Mouse (Mus musculus): ENCODE measurements at regions not wholly inside any gene's neighbourhood (a gene's known extent, or its start where the extent isn't known, plus 50 kb on each side); places are given as distances from the start of the nearest gene placed in this dataset.

DNA sequence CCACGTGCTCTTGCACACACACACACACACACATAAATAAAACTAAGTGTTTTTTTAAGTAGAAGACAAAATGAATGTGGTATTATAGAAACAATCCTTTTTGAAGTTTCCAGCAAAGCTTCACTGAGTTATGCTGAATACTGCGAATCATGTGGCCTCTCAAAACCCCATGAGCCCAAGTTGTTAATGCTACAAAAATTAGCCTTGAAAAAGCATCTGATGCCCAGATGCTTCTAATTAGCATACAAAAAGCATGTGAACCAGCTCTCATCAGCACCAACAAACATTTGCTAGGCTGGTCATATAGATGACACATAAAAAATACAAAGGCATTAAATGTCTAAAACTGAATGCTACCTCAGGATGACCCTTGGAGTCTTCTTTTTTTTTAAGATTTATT lies 181.2 kb upstream of the Tsc22d2 start:
- no peaks in the 10 kb centered on the region for H3K27me3 ChIP-seq (replicated peaks; ENCODE audit: control insufficient read depth, insufficient read depth, low read length)
- no peak overlapping the region for H3K9ac ChIP-seq (ENCODE audit: low read depth, low read length)
- H3K36me3 ChIP-seq (ENCODE audit: control insufficient read depth, insufficient read depth) = no peaks in the 10 kb centered on the region
- H3K27ac ChIP-seq (ENCODE audit: low read depth, low read length) = no peak overlapping the region
- WGBS = 83% methylated on average over 2 of the region's 2 CpGs
- no peaks in the 10 kb centered on the region for H3K9me3 ChIP-seq (ENCODE audit: control insufficient read depth)
- ATAC-seq = no peak
- no peak for TF ChIP-seq CTCF (IDR thresholded peaks at IDR 0.05; ENCODE audit: low read depth)
- H3K4me2 ChIP-seq (replicated peaks; ENCODE audit: low read depth) = no peak overlapping the region
- H3K4me3 ChIP-seq (ENCODE audit: low read depth, low read length) = no peak overlapping the region
- H3K4me1 ChIP-seq (replicated peaks; ENCODE audit: control insufficient read depth, insufficient read depth, low read length) = no peaks in the 10 kb centered on the region; the same call in 1 of the 2 replicates

DNA sequence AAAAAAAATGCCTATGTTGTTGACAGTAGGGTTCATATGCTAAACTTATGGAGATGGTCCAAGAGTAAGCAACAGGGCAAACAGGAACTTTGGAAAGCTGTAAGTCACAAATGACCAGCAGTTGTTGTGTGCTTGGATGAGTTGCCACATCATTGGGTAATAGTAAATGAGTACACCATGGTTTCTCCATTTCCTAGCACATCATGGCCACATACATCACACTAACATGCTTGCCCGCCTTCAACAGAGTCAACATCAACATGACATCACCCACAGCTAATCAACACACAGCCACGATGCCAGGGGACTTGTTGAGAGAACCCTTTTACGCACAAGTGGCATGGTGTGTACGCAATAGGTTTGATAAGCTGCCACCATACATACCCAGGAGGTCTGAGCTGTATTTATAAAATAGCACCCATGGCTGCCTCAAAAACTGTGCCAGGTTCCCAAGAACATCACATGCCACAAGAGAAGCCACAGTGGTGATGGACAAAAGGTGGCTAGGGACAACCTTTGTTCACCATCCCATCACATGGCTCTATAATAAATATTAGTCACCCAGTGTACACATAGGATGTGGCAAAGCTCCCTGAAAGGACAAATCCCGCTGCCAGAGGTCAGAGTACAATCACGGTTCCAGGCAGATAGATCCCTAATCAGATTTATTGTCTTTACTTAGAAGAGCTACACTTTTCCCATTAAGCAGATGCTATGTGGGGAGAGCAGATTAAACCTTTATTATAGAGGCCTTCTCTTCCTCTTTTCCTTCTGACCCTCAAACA lies 179.5 kb upstream of the Tsc22d2 start:
- Histone ChIP-seq H3K36me3 (ENCODE audit: control insufficient read depth, insufficient read depth) (no peaks in the 10 kb centered on the region), H3K4me1 (replicated peaks; ENCODE audit: control insufficient read depth, insufficient read depth, low read length) (no peaks in the 10 kb centered on the region; the same call in 1 of the 2 replicates), H3K27me3 (replicated peaks; ENCODE audit: control insufficient read depth, insufficient read depth, low read length) (no peaks in the 10 kb centered on the region), H3K27ac (ENCODE audit: low read depth, low read length) (peak overlapping the region; percentile 54; the same call in 1 of the 2 replicates), H3K9me3 (ENCODE audit: control insufficient read depth) (no peaks in the 10 kb centered on the region), H3K4me2 (replicated peaks; ENCODE audit: low read depth) (no peak overlapping the region), H3K4me3 (ENCODE audit: low read depth, low read length) (no peak overlapping the region), H3K9ac (ENCODE audit: low read depth, low read length) (no peak overlapping the region)
- 58% methylated on average over 6 of the region's 6 CpGs for WGBS
- peak; percentile 99 for ATAC-seq
- no peak for TF ChIP-seq CTCF (IDR thresholded peaks at IDR 0.05; ENCODE audit: low read depth)

DNA sequence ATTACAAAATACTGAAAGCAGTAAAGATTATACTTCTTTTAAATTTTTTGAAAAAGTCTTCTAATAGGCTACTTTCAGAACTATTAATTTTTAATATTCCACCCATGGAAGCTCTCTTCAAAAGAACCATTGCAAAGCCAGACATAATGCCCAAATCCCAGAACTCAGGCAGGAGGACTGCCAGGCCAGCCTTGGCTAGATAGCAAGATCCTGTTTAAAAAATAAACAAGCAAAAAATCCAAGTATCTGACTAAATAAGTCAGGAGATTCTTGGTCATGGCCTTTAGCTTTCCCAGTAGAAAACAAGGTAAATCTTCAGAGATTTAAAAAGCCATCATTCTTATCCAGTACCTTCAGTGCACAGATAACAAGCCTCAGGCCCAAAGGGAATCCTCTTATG lies 176.4 kb upstream of the Tsc22d2 start:
- no peaks in the 10 kb centered on the region for H3K36me3 ChIP-seq (ENCODE audit: control insufficient read depth, insufficient read depth)
- no peaks in the 10 kb centered on the region; the same call in 1 of the 2 replicates for H3K4me1 ChIP-seq (replicated peaks; ENCODE audit: control insufficient read depth, insufficient read depth, low read length)
- H3K4me2 ChIP-seq (replicated peaks; ENCODE audit: low read depth) = no peak overlapping the region
- no peak overlapping the region for H3K4me3 ChIP-seq (ENCODE audit: low read depth, low read length)
- no peak for TF ChIP-seq CTCF (IDR thresholded peaks at IDR 0.05; ENCODE audit: low read depth)
- ATAC-seq = no peak
- no peak overlapping the region for H3K9ac ChIP-seq (ENCODE audit: low read depth, low read length)
- no peaks in the 10 kb centered on the region for H3K9me3 ChIP-seq (ENCODE audit: control insufficient read depth)
- no peaks in the 10 kb centered on the region for H3K27me3 ChIP-seq (replicated peaks; ENCODE audit: control insufficient read depth, insufficient read depth, low read length)
- no peak overlapping the region for H3K27ac ChIP-seq (ENCODE audit: low read depth, low read length)

DNA sequence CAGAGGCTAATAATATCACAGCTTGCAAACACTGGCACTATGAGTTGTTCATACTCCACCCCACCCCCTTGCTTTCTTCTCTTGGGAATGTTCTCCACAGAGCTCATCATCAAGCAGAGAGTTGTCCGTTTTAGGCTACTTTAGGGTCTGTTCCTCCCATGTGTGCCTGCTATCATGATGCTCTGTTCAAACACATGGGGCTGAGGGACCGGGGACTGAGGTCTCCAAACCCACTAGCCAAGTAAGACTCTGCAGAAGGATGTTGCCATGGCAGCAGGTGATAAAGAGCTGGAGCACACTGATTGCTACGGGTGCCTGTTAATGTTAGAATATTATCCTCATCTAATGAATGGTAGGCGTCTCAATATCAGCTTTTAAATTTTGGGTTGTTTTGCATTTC lies 173.7 kb upstream of the Tsc22d2 start:
- no peak overlapping the region for H3K9ac ChIP-seq (ENCODE audit: low read depth, low read length)
- 60% methylated on average over 4 of the region's 4 CpGs for WGBS
- H3K36me3 ChIP-seq (ENCODE audit: control insufficient read depth, insufficient read depth) = no peaks in the 10 kb centered on the region
- no peak overlapping the region for H3K4me2 ChIP-seq (replicated peaks; ENCODE audit: low read depth)
- H3K27me3 ChIP-seq (replicated peaks; ENCODE audit: control insufficient read depth, insufficient read depth, low read length) = no peaks in the 10 kb centered on the region
- no peak overlapping the region for H3K4me3 ChIP-seq (ENCODE audit: low read depth, low read length)
- no peak overlapping the region for H3K27ac ChIP-seq (ENCODE audit: low read depth, low read length)
- ATAC-seq = no peak
- no peaks in the 10 kb centered on the region for H3K4me1 ChIP-seq (replicated peaks; ENCODE audit: control insufficient read depth, insufficient read depth, low read length)
- TF ChIP-seq CTCF (IDR thresholded peaks at IDR 0.05; ENCODE audit: low read depth) = no peak
- H3K9me3 ChIP-seq (ENCODE audit: control insufficient read depth) = no peaks in the 10 kb centered on the region

DNA sequence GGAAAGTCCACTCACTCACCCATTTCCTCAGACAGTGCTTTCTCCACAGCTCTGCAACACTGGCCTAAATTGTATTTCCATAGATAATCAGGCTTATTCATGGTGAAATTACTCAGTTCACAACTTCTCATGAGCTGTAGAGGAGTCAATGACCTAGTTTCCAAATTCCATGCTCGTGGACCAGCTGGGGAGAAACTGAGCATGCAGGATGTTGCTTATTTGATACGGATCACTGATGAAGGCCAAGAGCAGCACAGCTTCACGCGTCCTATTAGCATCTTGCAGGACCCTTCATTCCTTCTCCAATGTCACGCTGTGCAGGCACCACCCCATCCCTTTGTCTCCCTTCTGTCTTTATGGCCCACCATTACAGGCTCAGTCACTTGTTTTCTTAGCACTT lies 169.2 kb upstream of the Tsc22d2 start:
- H3K9me3 ChIP-seq (ENCODE audit: control insufficient read depth) = no peaks in the 10 kb centered on the region
- no peak for TF ChIP-seq CTCF (IDR thresholded peaks at IDR 0.05; ENCODE audit: low read depth)
- H3K9ac ChIP-seq (ENCODE audit: low read depth, low read length) = no peak overlapping the region
- H3K4me1 ChIP-seq (replicated peaks; ENCODE audit: control insufficient read depth, insufficient read depth, low read length) = no peaks in the 10 kb centered on the region
- no peaks in the 10 kb centered on the region for H3K27me3 ChIP-seq (replicated peaks; ENCODE audit: control insufficient read depth, insufficient read depth, low read length)
- H3K27ac ChIP-seq (ENCODE audit: low read depth, low read length) = no peak overlapping the region
- no peak overlapping the region for H3K4me2 ChIP-seq (replicated peaks; ENCODE audit: low read depth)
- WGBS = 31% methylated on average over 5 of the region's 5 CpGs
- no peak overlapping the region for H3K4me3 ChIP-seq (ENCODE audit: low read depth, low read length)
- H3K36me3 ChIP-seq (ENCODE audit: control insufficient read depth, insufficient read depth) = no peaks in the 10 kb centered on the region
- no peak for ATAC-seq

DNA sequence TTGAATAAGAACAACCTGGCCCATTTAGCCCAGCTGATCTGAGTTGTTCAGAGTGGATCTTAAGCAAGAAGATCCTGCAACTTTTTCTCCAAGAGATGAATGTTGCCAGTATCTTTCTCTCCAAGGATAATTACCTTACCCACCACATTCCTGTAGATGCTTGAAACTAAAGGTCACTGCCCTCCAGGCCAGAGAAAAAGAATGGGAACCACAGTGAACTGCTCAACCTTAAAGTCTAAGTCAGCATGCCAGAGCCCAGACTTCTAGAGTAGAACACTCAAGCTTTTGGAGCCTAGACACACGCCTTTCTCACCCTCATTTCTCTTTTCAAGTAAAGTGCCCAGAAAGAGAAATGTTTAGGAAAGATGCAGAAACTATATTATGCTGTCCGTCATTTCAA lies 166.5 kb upstream of the Tsc22d2 start:
- Histone ChIP-seq H3K36me3 (ENCODE audit: control insufficient read depth, insufficient read depth) (no peaks in the 10 kb centered on the region), H3K9ac (ENCODE audit: low read depth, low read length) (no peak overlapping the region), H3K4me3 (ENCODE audit: low read depth, low read length) (no peak overlapping the region), H3K4me1 (replicated peaks; ENCODE audit: control insufficient read depth, insufficient read depth, low read length) (no peaks in the 10 kb centered on the region), H3K27me3 (replicated peaks; ENCODE audit: control insufficient read depth, insufficient read depth, low read length) (no peaks in the 10 kb centered on the region), H3K27ac (ENCODE audit: low read depth, low read length) (no peak overlapping the region), H3K4me2 (replicated peaks; ENCODE audit: low read depth) (no peak overlapping the region), H3K9me3 (ENCODE audit: control insufficient read depth) (no peaks in the 10 kb centered on the region)
- no peak for ATAC-seq
- TF ChIP-seq CTCF (IDR thresholded peaks at IDR 0.05; ENCODE audit: low read depth) = no peak
- 92% methylated on average over 2 of the region's 2 CpGs for WGBS

Data from intestine, postnatal 0 days (tissue).